Comparison of ENCODE assay signal across 23 mouse cellular contexts in the genomic region with DNA sequence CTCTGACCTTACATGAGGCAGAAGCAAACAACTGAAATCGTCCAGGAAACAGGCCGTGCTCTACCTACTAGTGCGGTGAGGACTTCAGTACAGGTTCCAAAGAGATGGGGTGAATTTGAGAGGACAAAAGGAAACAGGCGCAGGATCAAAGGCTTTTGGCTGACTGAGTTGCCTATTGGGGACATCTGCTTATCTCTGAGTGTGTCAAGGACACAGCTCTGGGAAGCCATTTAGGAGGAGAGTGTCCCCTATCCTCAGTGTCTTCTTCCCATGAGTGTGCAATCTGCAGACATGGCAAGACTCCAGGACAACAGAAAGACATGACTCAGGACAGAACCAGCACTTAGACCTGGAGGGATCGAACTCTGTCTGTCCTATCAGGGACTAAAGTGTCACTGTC. TPM values are rescaled to one million over a fixed set of nuclear protein-coding genes. Genes with fewer than 3 reads are reported as not detected.
"Had no signal": no experiment of that assay in that cellular context is flagged by ENCODE, and none has a peak within 500 bp of the region (broad histone marks: within the 10 kb centered on the region; RNA-seq: fewer than 3 reads in every experiment).

No protein-coding gene starts in this region.

- H3K27me3 ChIP-seq: limb, embryonic 12.5 days; limb, embryonic 15.5 days; midbrain, embryonic 13.5 days had no signal

- H3K9ac ChIP-seq: limb, embryonic 12.5 days; limb, embryonic 15.5 days; liver, embryonic 14.5 days; lung, embryonic 14.5 days; midbrain, embryonic 13.5 days had no signal

- ATAC-seq: lung, postnatal 0 days; midbrain, embryonic 13.5 days; midbrain, embryonic 16.5 days had no signal

- H3K4me3 ChIP-seq: limb, embryonic 12.5 days; limb, embryonic 15.5 days; midbrain, embryonic 13.5 days; myocyte had no signal

- DNase-seq: kidney, adult 18-20 months; kidney, postnatal 4 days; left cerebral cortex, postnatal 4 days; lung, embryonic 14.5 days; thymus, adult 18-20 months; thymus, postnatal 36 days had no signal

- H3K36me3 ChIP-seq: limb, embryonic 12.5 days; limb, embryonic 15.5 days; midbrain, embryonic 13.5 days had no signal

- H3K4me1 ChIP-seq: midbrain, embryonic 13.5 days had no signal

- H3K27ac ChIP-seq: limb, embryonic 12.5 days; limb, embryonic 15.5 days; liver, embryonic 14.5 days; macrophage; midbrain, embryonic 13.5 days had no signal

- H3K9me3 ChIP-seq: limb, embryonic 12.5 days; limb, embryonic 15.5 days; midbrain, embryonic 13.5 days had no signal

- H3K4me2 ChIP-seq: limb, embryonic 12.5 days; limb, embryonic 15.5 days; midbrain, embryonic 13.5 days had no signal

RNA-seq across cellular contexts. Expression of gene Gstm2, which starts 1.8 kb away (rescaled TPM):
- total RNA-seq: monocyte, adult 5-6 weeks had no signal

RNA-seq across cellular contexts. Expression of gene Gstm3, which starts 15.4 kb away (rescaled TPM):
- total RNA-seq: layer of hippocampus, adult 18-20 months; layer of hippocampus, postnatal 14 days; left cerebral cortex, adult 8-10 months; left cerebral cortex, postnatal 14 days; left cerebral cortex, postnatal 4 days; megakaryocyte, adult 5-6 weeks; monocyte, adult 5-6 weeks had no signal
- polyA plus RNA-seq: limb, embryonic 12.5 days; limb, embryonic 15.5 days; macrophage; midbrain, embryonic 13.5 days; midbrain, embryonic 16.5 days; myocyte; neural tube, embryonic 11.5 days; neural tube, embryonic 14.5 days; spleen, adult 2 months had no signal

RNA-seq across cellular contexts. Expression of gene Gstm6, which starts 40.9 kb away (rescaled TPM):
- total RNA-seq: megakaryocyte, adult 5-6 weeks; monocyte, adult 5-6 weeks had no signal
- polyA plus RNA-seq: macrophage, myocyte had no signal

RNA-seq across cellular contexts. Expression of gene Gstm7, which starts 52.9 kb away (rescaled TPM):
- total RNA-seq: monocyte, adult 5-6 weeks had no signal
